Mouse (Mus musculus): ENCODE data around the gene Pik3c2g.
A peak's percentile ranks its signal among the peaks of the same experiment; 100 is the strongest.

Gene Pik3c2g

DNA sequence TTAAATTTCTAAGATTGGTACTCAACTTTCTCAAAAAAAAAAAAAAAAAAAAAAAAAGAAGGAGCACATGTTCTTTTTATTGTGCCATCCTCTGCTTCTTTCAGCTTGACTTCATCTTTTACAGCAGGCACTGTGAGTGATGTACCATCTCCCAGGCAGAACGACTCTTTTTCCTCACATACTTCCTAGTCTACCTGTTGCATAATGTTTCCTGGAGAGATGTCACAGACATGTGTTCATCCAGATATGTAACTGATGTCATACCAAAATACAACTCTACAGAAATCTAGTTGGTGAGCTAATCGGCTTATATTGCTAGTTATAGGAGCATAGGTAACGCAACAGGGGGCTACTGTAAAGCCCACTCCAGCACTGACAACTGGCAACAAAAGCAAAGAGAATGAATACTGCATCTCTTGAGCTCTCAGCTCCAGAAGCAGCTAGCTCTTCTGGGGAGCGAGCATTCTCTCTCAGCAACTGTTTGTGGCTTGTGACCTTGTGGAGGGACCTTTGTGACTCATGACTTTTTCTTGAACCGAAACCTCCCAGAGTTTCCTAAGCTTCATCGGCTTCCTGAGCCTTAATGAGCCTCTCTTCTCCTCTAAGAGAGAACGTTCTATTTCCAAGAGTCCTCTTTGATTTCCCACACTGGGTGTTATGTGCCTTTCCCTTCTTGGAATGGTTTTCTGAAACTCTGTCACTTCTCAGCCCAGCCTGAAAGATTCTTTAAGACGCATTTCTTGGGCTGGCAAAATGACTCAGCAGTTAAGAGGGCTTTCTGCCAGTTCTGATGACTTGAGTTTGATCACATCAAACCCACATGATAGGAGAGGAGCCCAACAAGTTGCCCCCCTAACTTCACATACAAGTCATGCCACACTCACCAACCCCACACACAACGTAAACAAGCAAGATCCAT lies 148.9 kb downstream of the Pik3c2g start:
- no peak for DNase-seq (ENCODE audit: low read depth, low spot score)

DNA sequence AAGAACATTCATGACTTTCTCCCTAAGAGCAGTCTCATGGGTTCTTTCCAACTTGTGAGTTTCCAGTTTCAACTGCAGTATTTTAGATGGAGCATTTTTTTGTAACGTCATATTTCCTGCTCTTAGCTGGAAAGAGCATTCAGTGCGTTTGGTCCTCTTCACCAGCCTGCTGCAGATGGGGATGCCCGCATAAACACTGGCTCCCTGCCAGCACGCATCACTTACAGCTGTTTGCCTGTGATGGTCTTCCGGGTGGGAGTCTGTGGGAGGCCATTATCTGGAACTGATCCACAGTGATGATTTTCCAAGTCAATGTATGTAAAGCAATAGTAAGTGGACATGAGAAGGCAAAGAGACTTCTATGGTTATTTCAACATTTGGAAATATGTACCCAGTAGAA lies 151.3 kb downstream of the Pik3c2g start:
- no peak for DNase-seq (ENCODE audit: low read depth, low spot score)

DNA sequence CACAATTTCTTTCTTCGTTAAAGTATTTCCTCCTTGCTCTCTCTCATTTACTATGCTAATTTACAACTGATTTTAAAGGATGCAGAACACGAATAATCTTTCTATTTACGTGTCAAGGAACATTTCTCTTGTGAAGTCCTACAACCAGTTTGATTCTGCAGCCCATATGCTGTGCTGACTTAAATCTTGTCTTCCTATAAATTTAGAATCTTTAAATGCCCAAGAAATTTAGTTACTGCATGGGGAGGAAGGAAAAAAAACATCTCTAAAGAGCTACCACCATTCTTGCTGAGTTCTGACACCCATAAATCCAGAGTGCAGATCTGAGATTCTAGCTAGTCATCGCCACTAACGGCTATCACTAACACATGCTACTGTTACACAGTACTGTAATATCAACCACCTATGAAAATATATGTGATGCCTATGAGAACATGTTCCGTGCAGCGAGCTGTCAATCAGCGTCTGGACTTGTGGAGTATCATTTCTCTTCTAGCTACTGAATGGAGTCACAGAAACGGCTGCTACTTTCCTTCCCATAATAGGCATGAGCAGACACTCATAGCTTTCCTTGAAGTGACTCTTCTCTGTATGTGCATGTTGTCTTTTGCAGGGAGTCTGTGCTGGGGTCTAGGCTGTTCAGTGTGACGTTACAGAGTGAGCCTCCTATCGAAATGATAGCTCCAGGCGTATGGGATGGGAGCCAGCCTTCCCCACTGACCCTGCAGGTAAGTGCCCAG lies 155.8 kb downstream of the Pik3c2g start:
- peak; percentile 53 for DNase-seq (ENCODE audit: low read depth, low spot score)

DNA sequence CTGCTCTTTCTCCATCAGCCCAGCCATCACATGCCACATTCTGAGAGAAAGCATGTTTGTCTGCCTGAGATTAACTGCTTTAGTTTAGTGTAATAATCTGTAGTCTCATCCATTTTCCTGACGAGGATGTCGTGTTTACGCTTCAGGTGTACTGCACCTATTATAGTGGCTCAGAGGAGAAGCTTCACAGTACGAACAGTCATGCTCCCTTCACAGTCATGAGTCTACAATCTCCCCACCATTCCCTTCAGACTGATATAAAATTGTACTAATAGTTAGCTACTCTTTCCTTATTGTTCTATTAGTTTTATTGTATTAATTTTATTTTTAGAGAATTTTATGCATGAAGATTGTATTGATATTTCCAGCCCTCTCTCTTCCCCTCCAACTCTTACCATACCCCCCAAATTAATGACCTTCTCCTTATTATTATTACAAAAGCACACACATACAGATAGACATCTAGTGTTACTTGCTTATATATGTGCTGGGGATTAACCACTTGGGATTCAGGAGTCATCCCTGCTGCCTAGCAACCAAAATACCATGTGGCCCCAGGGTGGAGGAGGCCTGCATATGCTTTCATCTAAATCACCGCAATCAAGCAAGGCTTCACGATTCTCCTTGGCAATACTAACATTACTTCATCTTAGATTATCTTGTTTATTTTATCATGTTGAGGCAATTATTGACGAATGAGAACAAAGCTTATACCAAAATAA lies 159.9 kb downstream of the Pik3c2g start:
- DNase-seq (ENCODE audit: low read depth, low spot score), result no peak

DNA sequence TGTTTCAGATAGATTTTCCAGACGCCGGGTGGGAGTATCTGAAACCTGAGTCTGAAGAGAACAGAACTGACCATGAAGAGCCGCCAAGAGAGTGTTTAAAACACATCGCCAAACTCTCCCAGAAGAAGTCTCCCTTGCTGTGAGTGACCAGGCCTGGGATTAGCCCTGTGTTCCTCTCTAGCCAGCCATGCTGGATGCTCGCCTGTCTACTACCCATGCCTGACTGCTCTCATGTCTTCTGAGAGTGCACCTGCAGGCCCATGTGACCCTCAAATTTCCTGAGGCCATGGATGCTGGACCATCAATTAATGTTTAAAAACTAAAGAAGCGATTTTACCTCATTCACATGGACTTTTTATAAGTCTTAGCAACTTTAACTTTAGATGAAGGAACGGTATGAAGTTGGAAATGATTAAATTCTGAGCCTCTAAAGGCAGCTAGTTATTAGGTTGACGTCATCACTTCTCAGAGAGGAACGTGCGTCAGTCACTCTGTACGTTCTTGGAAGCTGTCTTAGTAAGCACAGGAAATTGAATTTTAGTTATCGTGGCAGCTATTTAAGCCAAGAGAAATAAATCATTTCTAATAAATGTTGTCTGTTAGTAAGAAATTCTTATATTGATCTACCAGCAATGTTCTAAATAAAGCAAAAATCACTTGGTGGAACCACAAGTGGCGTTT lies 161.2 kb downstream of the Pik3c2g start:
- no peak for DNase-seq (ENCODE audit: low read depth, low spot score)

DNA sequence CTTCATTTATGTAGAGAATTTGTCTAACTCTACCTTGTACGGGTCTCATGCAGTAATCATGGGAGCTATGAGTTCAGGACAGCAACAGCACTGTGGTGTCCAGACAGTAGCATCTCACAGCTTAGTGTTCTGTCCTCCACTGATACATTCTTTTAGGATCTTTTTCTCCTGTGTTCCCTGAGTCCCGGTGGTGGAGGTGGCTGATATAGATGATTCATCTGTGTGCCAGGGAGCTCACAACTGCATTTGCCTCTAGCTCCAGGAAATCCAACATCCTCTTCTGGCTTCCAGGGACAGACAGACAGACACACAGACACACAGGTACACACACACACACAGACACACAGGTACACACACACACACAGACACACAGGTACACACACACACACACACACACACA lies 163.6 kb downstream of the Pik3c2g start:
- no peak for DNase-seq (ENCODE audit: low read depth, low spot score)

DNA sequence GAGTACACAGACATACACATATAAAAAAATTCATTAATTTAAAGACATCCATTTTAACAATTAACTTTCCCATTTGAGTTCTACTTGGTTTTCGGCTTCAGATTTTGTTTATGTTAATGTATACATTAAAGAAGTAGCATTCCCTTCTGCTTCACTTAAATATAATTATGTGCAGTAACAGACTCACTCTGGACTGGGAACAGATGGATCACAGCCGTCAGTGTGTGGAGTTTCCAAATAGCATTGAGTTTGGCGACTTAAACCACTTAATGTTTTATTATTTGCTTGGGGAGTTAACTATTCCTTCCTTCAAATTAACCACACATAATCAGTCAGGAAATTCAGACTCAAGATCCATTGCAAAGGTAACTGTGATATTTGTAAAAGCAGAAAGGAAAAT lies 164.0 kb downstream of the Pik3c2g start:
- no peak for DNase-seq (ENCODE audit: low read depth, low spot score)

DNA sequence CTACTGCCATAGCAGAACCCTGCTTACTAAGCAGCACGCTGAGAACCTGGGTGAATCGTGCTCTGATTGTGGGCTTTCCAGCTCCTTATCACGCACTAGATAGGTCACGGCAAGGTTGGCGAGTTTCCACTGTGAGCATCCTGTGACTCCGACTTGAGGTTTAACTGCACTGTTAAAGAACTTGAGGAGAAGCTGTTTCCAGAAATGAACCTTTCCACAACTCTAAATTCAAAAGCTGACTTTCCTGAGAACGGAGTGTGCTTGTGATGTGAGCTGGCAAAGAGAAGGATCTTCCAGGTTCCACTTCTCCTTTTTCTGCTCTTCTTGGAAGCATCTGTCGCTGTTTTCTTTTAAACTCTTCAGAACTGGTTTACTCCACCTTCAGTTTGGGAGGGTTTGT lies 170.9 kb downstream of the Pik3c2g start:
- DNase-seq (ENCODE audit: low read depth, low spot score), result no peak

DNA sequence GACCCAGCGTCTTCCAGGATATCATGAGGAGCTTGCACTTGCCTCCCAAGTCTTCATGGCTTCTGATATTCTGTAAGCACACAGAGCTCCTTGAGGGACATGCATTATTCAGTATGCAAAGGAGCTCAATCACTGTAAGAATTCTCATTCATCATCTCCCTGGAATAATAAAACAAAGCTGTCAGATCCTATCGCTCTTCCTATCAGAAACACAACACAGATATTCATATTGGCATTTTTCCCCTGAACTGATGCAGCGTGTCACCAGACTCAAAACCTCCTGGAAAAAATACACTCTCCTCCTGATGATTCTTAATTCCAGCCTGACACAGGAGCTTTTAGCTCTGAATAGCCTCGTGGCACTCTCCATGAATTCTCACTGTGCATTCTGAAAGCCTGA lies 174.0 kb downstream of the Pik3c2g start:
- no peak for DNase-seq (ENCODE audit: low read depth, low spot score)

DNA sequence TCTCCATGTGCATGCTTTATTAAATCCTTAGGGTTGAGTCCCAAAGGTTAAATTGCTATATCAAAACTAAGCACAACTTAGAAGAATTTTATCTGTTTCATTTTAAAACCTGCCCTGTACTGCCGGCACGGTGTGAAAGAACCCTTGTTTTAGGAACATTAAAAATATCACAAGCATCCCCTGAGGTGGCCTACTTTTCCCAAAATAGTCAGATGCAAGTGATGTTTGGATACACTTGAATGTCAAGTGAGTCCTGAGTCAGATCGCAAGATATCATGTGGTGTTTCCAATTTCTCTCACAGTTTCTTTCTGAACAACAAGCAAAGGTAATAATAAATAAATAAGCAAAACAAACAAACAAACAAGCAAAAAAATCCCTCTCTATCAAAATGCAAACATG lies 177.4 kb downstream of the Pik3c2g start:
- DNase-seq (ENCODE audit: low read depth, low spot score), result no peak

DNA sequence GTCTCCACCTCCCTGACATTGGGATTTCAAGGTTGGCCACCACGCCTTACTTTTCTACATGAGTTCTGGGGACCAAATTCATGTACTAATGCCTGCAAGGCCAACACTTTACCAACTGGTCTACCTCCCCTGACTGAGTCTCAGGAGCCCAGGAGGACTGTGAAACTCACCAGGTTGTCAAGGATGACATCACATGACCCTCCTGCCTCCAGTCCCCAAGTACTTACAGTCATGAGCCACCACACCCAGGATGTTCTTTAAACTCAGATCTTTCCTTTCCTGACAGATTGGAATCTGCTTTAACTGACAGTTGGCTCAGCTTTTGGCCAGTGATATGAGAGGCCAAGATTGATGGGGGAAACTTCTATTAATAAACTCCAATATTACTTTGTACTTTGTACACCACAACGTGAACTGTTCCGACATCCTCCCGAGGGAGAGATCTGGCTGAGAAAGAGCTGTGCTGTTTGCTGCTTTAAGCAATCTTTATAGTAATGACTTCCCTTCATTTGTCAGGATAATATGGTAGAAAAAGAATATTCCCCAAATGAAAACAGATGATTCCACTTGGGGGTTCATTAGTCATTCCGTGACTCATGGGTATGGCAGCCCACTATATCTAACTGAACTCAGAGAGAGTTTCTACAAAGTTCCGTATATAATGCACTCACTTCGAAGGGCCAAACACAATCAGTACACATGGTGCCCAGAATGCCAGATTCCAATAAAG lies 182.9 kb downstream of the Pik3c2g start:
- no peak for DNase-seq (ENCODE audit: low read depth, low spot score)

DNA sequence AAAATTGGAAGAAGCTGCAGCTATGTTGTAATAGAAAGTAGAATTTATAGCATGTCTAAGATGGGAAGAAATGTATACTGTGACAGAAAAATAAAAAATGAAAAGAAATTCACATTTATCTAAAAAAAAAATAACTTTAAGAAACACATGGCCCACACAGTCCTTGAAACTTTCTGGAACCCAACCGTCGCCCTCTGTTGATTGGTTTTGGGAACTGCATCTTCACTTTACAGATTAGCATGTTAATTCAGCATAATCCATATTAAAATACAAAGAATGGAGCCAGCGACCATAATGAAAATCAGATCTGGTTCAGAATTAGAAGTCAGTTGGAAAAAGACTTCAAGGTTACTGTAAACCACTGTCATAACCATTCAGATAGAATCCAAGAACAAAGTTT lies 183.5 kb downstream of the Pik3c2g start:
- no peak for DNase-seq (ENCODE audit: low read depth, low spot score)

DNA sequence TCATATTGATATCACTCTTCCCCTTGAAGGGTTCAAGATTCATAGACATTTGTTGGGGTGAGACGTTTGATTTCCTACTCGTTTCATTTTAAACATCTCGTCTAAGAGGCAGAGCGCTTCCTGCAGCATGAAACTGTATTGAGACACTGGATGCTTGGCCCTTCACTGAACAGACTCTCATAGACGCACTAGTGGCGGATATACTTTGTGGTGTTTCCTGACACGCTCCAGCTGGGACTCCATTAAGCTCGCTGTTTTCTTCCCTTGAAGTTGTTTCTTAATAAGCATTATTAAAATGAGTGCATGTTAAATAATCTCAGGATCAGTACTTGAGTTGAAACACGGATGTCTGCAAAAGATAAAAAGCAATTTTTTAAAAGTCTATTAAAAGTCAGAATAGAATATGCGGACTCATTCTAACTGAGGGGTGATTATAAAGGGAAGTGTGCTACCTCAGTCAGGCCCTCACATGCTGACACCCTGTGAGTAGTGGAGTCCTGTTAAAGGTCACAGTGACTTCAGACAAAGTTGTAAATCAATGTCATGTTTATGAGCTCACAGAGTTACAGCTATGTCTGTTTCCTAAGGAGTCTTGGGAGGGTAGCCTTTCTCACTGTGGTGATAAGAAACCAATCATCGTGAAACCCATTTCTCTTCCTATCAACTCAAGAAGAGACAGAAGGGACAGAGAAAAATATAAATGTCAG lies 190.7 kb downstream of the Pik3c2g start:
- no peak for DNase-seq (ENCODE audit: low read depth, low spot score)

DNA sequence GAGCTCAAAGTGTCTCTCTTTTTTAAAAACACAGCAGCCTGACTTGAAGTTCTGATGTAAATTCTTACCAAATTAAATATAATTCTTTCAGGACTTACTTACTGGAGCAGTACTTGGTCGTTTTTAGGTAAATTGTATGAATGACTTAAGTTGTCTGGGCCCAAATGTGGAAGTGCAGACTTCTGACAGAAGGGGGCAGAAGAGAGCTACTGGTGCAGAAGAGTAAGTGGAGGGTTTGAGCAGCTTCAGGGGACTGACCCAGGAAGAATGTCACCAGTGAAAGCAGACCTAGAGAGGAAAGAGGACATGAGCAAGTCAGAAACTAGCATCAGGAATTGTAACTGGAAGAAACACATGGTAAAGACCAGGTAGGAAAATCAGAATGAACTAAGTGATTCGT lies 193.0 kb downstream of the Pik3c2g start:
- DNase-seq (ENCODE audit: low read depth, low spot score), result no peak

DNA sequence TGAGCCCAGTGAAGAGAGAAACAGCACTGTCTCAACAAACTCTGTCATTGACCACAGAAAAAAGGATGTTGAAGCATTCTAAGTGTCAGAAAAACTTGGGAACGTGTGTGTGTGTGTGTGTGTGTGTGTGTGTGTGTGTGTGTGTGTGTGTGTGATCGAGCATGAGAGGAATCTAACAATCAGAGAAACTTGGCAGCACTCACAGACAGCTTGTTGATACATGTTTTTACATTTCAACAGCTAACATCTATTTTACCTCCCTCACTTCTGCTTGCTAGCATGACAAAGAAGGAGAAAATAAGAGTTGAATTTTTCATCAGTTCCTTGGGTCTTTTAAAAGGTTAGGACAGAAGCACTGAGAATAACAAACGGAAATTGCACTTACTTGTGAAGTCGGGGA lies 202.5 kb downstream of the Pik3c2g start:
- DNase-seq (ENCODE audit: low read depth, low spot score), result no peak

DNA sequence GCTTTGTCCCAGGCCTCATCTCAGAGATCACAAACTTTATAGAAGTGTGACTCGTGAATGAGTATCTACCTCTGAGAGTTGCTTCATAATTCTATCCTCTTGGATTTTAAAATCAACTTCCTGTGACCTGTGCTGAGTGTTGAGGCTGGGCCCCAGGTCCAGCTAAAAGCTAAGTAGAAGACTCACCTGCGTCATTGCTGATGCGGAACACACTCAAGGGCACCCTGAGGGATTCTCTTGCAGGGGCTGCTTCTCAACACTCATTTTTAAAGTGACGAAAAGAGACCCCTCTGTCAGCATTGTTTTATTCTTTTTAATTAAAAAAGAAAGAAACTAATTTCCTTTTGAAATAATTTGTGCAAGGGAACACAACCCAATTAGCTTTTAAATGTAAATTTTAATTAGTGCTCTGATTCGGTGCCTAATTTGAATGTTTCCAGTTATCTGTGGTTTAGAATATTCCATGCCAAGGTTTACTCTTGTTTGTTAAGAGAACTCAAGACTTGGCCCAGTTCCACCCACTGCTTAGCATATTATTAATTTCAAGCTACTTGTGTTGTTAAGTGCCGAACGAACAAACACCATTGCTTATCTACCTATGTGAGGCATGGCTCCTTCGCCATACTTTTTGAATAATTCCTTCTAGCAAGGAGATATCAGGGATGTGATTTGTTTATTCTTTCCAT lies 212.7 kb downstream of the Pik3c2g start:
- no peak for DNase-seq (ENCODE audit: low read depth, low spot score)

DNA sequence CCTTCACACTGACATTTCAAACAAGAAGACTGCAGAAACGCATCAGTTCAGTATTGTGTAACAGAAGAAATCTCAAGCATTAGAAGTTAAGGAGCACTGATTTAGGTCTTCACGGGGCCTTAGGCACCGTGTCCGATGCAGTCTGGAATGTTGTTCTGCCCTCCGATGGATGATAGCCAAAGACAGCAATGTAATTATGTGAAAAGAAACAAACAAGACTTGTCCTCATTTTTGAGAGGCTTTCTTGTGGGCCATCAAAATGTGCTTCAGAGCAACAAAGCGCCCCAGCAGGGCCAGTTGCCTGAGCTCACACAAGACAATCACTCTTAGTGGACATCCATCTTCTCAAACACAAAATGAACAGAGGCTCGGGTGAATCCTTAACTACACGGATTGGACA lies 234.9 kb downstream of the Pik3c2g start:
- no peak for DNase-seq (ENCODE audit: low read depth, low spot score)

DNA sequence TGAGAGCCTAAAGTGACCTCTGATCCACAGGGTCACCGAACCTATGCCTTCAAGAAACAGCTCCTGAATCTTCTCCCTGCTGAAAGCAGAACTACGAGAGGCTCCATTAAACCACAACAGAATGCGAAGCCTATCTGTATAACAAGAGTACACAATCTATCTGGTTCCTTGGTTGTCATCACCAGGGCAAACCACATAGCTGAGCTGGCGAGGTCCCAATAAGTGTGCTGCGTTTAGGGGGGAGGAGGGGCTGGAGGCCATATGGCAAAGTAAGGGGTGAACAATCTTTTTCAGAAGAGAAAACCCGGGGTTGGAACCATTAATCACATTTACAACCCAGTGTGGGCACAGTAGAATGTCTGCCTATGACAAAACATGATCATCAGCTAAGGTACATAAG lies 251.2 kb downstream of the Pik3c2g start:
- no peak for DNase-seq (ENCODE audit: low read depth, low spot score)

DNA sequence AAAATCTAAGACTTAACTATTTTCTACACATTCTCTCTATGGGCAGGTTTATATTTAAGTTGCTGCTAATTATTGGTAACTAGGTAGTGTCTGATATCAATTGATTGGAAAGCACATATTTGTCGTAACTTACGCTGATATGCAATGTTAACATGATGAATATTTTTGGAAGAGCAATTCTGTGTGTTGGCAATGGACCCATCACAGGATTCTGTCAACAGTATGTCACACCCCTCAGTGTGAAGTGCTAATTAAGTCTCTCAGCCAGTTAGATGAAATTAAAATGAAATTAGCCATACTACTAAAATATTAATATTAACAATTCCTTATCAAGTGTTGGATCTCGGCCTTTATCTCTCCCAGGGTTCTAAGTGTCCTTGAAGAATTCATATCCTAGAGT lies 251.7 kb downstream of the Pik3c2g start:
- DNase-seq (ENCODE audit: low read depth, low spot score), result no peak

DNA sequence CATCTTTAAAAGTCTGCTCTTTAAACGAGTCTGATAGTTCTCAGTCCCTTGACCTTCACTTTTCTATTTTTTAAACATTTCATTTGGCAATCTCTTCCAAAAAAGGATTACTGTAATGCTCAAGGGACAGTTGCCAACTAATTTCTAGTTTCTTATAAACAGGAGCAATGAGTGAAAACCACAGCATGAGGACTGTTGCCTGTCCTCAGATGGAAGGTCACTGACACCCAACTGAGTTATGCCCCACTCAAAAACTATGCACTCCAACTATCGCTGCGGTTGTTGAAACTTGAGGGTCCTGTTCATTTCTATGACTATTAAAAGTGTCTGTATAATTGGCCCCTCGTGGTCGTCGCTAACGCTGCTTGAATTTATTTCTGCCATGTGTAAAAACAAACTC lies 252.9 kb downstream of the Pik3c2g start:
- DNase-seq (ENCODE audit: low read depth, low spot score), result no peak

Data from telencephalon, adult 2 months (tissue).